Mouse (Mus musculus): ENCODE measurements around the gene B9d2. TPM values are rescaled to one million over a fixed set of nuclear protein-coding genes. Genes with fewer than 3 reads are reported as not detected.

The B9d2 gene
- total RNA-seq, 2 experiments from 2014 or later: 21.5 to 24.1 TPM

GRCm38 (mm10) chr7:25674297-25674696 lies 6.3 kb upstream of the B9d2 start:
- no peak for DNase-seq (ENCODE audit: low spot score in 2 of 2)

DNA sequence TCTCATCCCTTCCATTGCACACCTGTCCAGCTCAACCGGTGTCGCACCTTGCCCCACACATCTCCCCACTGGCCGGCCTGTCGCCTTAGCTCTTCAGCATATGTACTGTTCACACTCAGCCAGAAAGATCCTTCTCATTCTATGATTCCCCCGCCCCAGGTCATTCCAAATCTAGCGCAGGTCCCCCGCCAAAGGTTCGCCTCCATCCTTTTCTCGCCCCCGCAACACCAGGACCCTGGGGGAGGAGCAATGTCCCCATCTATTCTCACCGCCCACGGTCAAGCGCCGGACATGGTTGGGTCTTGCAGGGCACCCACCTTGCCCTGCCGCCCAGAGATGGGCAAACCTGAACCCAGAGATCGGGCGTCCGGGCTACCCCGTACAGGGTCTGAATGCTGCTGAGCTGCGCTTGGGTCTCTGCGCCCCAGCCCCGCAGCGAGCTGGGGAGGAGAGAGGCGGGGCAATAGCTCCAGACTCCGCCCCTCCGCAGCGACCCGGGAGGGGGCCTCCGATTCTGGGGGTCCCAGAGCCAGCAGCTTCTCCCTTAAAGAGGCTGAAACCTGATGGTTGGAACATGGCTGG lies 5.8 kb upstream of the B9d2 start, which contains the start of gene Tmem91:
Tmem91 (minus strand) TSS at position 448 of the 582 bp plus-strand sequence.
- DNase-seq (ENCODE audit: low spot score in 2 of 2): no peak

DNA sequence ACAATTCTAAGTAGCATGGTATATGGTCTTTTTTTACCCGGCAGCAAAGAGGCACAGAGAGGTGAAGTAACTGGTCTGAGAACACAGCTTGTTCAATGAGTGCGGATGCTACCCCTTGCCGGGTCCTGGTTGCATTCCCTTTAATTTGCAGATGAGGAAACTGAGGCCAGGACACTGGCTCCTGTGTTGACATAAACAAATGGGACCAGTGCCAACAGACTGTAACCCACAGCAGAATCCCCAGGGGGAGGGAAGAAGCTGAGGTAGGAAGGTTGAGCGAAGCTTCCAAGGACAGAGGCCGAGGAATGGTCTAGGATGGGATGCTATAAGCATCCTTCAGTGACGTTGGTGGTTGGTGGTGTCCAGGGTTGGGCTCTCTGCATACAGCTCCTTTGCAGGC lies 5.2 kb upstream of the B9d2 start:
- DNase-seq (ENCODE audit: low spot score in 2 of 2): no peak

GRCm38 (mm10) chr7:25676085-25676781 lies 4.3 kb upstream of the B9d2 start:
- DNase-seq (ENCODE audit: low spot score in 2 of 2): peak in 1 of 2 experiments; percentile 41

DNA sequence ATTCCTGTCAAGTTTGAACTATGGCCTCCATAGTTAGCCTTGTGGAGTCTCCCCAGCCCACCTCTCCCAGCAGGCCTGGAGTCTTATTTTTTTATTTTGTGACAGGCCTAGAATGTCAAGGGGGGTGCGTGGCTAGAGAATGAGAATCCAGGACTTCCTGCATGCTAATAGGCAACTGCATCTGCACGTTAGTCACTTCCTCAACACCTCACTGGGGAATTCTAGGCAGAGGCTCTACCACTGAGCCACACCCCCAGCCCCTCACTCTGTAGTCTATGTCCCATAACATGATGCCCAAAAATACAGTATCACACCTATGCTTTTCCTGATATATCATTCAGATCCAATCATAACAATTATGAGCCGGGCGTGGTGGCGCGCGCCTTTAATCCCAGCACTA lies 3.6 kb upstream of the B9d2 start:
- DNase-seq (ENCODE audit: low spot score in 2 of 2): no peak

- DNase-seq (ENCODE audit: low spot score in 2 of 2): no peak
Observed at GRCm38 (mm10) chr7:25679971-25680370, 609 bp upstream of the B9d2 start.

DNA sequence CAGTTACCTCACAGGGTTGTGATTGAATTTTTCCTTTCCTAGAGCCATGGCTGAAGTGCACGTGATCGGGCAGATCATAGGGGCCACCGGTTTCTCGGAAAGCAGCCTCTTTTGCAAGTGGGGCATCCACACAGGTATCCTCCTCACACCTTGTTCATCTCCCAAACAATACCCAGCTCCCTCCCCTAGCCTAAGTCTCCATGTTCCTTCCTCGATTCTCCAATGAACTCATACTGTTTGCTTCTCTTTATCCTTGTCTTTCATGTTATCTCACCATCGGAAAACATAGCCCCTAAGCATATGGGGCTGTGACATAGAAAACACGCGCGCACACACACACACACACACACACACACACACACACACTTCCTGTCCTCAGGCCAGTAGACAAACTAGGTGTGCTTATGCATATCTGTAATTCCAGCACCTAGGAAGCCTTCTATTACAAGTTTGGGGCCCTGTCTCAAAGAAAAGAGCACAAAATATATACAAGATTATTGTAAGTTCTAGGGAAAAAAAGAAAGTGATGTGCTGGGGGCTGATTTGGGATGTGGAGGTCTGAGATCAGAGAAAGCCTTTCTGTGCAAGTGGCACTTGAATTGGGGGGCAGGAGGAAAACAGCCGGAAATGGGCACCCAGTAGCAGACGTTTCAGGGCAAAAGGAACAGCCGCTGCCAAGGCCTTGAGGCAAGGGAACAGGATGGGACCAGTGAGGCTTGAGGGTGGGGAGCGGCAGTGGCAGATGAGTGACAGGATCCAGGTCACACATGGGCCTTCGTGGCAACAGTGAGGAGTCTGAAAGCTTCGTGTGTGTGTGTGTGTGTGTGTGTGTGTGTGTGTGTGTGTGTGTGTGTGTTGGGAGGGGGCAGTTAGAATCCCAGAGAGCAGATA lies 1.0 kb downstream of the B9d2 start:
- no peak for DNase-seq (ENCODE audit: low spot score in 2 of 2)

- DNase-seq (ENCODE audit: low spot score in 2 of 2): no peak
Observed at GRCm38 (mm10) chr7:25683474-25684180, 3.0 kb downstream of the B9d2 start.

DNA sequence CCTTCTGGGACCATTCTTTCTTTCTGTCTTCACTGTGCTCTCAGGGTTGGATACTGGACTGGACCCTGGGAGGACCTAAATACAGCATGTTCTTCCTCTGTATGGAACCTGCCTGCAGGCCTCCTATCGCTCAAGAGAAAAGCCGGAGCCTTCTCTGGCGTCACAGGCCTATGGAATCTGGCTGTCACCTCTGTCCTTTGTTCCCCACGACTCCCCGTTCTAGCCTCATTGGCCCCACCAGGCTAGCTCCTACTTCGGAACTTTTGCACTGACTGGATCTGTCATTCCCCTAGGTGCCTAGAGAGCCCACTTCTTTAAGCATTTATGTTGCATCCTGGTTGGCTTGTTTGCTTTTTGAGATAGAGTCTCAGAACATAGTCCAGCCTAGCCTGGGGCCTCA lies 4.1 kb downstream of the B9d2 start:
- DNase-seq (ENCODE audit: low spot score in 2 of 2): no peak

DNA sequence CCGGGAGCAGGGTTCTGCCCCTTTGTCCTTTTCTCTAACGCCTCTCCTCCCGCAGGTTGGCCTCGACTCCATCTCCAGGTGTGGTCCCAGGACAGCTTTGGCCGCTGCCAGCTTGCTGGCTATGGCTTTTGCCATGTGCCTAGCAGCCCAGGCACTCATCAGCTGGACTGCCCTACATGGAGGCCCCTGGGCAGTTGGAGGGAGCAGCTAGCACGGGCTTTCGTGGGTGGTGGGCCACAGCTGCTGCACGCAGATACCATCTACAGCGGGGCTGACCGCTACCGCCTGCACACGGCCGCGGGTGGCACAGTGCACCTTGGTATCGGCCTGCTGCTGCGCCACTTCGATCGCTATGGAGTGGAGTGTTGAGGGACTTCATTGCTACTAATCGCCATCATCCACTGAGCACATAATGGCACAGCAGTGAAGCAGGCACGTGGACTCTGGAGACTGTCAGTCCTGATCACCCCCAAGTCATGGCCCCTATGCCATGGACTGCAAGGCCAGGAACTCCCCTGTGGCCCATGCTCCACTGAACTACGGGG lies 5.4 kb downstream of the B9d2 start:
- DNase-seq (ENCODE audit: low spot score in 2 of 2): no peak

GRCm38 (mm10) chr7:25686680-25687531 lies 6.3 kb downstream of the B9d2 start, which contains the start of gene Tgfb1:
TSS of gene Tgfb1 (plus strand) at chr7:25687002.
- peak; percentile 40 to 59 for DNase-seq (ENCODE audit: low spot score in 2 of 2)

GRCm38 (mm10) chr7:25687811-25688401 lies 7.3 kb downstream of the B9d2 start:
- DNase-seq (ENCODE audit: low spot score in 2 of 2): no peak

GRCm38 (mm10) chr7:25688810-25689586 lies 8.4 kb downstream of the B9d2 start:
- peak in 1 of 2 experiments; percentile 58 for DNase-seq (ENCODE audit: low spot score in 2 of 2)

DNA sequence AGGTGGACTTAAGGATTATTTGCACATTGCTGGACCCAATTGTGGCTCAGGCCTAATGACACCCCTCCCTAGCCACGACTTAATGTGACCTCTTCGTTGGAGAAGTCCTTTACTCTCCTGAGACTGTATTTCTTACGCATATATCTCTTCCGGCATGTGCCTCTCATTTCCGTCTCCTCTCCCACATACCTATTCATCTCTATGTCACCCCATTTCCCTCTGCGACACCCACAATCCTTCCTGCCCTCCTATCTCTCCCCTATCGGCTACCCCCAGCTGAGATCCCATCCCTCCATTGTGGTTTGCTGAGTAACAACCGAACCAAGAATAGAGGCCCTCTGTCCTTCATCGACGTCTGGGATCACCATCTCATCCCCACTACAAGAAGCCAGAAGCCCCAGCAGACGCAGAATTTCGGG lies 9.0 kb downstream of the B9d2 start:
- no peak for DNase-seq (ENCODE audit: low spot score in 2 of 2)

DNA sequence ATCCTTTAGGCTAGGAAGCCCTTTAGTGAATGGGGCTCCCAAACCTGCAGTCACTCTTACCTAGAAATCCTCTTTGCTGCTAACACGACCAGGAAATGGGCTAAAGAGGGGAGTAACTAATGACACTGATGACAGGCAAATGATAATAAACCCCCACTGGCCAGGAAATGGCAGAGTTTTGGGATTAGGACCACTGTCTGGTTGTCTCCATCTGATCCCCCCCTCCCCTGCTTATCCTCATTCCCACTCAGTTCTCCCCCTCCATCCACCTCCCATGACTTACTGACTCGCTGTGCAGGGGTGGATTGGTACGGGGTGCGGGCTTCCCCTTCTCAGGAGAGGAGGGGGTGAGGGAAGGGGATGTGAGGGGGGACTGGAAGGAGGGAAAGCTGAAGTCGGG lies 9.5 kb downstream of the B9d2 start:
- no peak for DNase-seq (ENCODE audit: low spot score in 2 of 2)

- no peak for DNase-seq (ENCODE audit: low spot score in 2 of 2)
Observed at GRCm38 (mm10) chr7:25694104-25694503, 13.5 kb downstream of the B9d2 start.

- no peak for DNase-seq (ENCODE audit: low spot score in 2 of 2)
Observed at GRCm38 (mm10) chr7:25699851-25700250, 19.3 kb downstream of the B9d2 start.

DNA sequence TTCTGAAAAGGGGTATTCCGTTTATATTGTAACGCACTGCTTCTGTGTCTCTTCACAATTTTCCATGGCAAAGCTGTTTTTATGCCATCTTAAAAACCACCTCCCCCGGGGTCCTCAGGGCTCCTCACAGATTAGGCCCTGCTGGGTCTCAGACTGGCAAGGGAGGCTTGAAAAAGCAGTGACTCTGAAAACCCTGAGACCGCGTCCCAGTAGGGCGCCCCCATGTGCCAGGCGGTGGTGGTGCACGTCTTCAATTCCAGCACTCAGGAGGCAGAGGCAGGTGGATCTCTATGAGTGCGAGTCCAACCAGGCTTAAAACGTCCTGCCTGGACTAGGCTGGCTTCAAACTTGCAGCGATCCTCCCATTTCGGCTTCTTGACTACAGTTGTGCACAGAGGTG lies 20.2 kb downstream of the B9d2 start:
- no peak for DNase-seq (ENCODE audit: low spot score in 2 of 2)

DNA sequence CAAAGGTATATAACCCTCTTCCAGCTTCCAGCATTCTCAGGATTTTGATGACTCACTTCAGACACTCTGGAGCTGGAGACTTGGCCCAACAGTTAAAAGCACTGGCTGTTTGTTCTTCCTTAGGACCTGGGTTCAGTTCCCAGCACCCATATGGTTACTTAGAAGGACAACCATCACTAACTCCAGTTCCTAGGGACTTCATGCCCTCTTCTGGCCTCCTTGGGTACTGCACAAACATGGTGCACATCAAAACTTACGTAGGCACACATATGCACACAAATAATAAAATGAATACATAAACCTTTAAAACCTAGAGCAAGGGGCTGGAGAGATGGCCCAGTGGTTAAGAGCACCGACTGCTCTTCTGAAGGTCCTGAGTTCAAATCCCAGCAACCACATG lies 21.8 kb downstream of the B9d2 start:
- DNase-seq (ENCODE audit: low spot score in 2 of 2): no peak
